Mouse (Mus musculus) heart, postnatal 0 days (tissue): Measurements from ENCODE around the gene Il6st.

Source experiments
- CTCF ChIP-seq: IDR thresholded peaks from 2 replicates; pipeline ENCODE4 v1.5.1; 2016; ENCODE audit warnings: antibody characterized with exemption, control low read depth, low read depth
- EP300 ChIP-seq: IDR thresholded peaks from 2 replicates; pipeline ENCODE4 v1.6.1; 2016; ENCODE audit warnings: antibody characterized with exemption, low read depth

- TF ChIP-seq EP300 (no peak; the same call in 1 of the 2 replicates), CTCF (no peak)
Observed at GRCm38 (mm10) chr13:112463868-112464625, at the start of gene Il6st.
